Mouse (Mus musculus) granulocyte monocyte progenitor cell, adult 5-6 weeks (primary cell): Measurements from ENCODE around the gene Dip2b. TPM values are rescaled to one million over a fixed set of nuclear protein-coding genes. Genes with fewer than 3 reads are reported as not detected.
A peak's percentile ranks its signal among the peaks of the same experiment; 100 is the strongest.

Source experiments
- ATAC-seq: replicated peaks from 2 replicates; pipeline ENCODE4 v1.8.0; 2016; ENCODE audit warnings: mild to moderate bottlenecking, moderate TSS enrichment, inconsistent platforms; ENCODE audit not compliant: poor library complexity, severe bottlenecking
- total RNA-seq, 2 experiments: library from RNA; stranded (forward) in 1 of 2; stranded (reverse) in 1 of 2; fragments of 200-712, 200-1000 nt in 1 of 2; fragments of >200 nt in 1 of 2; fragmentation: Nextera tagmentation in 1 of 2; gene quantifications; 2 replicates each; pipeline ENCODE4 v1.2.3; 2014 to 2017

Gene Dip2b
- total RNA-seq, 2 experiments from 2014 or later = 11.0 to 13.3 TPM

GRCm38 (mm10) chr15:100049496-100050087, 11.1 kb downstream of the Dip2b start:
- ATAC-seq = no peak

DNA sequence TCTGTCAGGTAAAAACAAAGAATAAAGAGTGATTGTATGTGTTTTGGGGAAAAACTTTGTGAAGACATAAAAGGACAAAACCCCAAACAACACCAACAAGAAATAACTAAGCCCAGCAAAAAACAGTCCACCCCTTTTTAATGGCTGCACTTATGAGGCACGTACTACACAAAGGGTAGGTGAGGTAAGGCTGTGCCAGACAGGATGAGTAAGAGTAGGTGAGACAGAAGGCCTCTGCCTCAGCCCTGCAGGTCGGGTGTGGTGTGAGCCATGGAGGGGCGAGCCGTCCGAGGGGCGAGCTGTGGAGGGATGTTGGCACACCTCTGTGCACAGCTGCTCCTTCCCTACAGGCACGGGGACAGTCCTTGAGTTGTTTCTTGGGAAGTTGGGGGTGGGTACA, 12.5 kb downstream of the Dip2b start:
- ATAC-seq = no peak

DNA sequence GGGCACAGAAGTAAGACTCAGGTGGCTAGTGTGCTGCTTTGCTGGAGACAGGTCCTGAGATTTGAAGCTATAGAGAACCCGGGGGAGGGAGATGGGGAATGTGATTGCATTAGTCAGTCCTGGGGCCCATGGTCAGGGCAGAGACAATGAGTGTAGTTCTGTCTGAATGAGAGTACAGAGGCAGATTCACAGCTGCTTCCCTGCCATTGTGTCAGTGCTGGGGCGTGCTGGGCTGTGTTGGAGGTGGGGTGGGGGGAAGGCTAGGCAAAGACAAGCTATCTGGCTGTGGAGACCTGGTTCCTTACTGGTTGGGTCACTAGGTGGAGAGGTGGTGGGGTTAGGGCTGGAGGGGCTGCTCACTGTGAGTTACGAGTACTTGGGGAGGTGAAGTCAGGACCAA, 14.3 kb downstream of the Dip2b start:
- ATAC-seq = no peak

DNA sequence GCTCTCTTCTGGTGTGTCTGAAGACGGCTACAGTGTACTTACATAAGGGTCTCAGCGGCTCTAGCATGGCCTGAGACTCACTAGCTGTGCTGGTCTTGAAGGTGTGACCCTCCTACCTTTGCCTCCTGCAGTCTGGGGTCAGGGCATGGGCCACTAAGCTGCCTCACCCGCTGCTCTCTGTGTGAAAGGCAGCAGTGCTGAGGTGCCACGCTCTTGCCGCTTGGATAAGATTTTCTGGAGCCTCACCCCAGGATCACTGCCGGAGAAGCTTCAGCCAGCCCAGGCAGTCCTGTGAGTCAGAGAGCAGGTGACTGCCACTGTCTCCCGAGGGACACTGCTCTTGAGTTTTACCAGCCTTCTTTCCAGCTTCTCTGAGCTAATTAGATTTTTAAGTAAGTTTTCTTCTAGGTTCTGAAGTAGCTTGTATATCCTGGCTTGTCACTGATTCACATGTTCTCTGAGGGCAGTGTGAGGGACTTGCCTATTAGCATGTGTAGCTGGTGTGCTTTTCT, 18.0 kb downstream of the Dip2b start:
- no peak for ATAC-seq

- ATAC-seq = no peak
These were observed 19.2 kb downstream of the Dip2b start for GRCm38 (mm10) chr15:100057698-100058097.

DNA sequence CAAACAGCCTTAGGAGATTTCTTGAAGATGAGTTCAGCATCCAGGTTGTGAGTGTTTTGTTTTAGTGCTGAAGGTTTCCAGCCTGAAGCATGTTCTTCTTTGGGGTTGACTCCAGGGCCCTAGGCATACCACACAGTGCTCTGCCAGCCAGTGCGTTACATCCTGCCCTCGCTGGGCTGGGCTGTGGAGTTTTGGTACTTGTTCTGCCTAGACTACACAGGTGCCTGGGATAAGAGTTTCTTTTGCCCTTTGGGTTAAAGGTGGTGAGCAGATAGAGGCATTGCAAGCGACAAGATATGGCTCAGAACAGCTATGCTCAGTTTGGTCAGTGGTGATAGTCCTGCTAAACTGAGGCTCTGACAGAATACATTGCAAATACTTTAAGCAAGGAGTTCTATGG, 19.7 kb downstream of the Dip2b start:
- ATAC-seq = no peak

DNA sequence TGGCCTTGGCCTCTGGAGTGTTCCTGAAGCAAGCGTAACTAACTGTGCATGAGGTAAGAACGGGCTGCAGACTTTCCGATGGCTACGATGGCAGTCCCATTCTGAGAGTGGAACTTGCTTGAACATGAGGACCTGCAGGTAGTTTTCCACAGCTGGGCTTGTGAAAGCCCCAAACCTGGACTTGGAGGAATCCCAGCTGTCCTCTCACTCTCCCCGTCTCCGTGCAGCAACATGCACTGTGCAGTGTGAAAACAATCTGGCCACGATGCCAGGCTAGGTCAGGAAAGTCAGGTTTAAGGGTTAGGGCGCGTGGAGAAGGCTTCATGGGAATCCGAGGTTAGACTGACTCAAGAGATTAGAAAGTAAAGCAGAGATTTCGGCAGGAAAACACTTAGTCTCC, 20.4 kb downstream of the Dip2b start:
- no peak for ATAC-seq

- ATAC-seq = no peak
These were observed 21.3 kb downstream of the Dip2b start for GRCm38 (mm10) chr15:100059626-100060311.

DNA sequence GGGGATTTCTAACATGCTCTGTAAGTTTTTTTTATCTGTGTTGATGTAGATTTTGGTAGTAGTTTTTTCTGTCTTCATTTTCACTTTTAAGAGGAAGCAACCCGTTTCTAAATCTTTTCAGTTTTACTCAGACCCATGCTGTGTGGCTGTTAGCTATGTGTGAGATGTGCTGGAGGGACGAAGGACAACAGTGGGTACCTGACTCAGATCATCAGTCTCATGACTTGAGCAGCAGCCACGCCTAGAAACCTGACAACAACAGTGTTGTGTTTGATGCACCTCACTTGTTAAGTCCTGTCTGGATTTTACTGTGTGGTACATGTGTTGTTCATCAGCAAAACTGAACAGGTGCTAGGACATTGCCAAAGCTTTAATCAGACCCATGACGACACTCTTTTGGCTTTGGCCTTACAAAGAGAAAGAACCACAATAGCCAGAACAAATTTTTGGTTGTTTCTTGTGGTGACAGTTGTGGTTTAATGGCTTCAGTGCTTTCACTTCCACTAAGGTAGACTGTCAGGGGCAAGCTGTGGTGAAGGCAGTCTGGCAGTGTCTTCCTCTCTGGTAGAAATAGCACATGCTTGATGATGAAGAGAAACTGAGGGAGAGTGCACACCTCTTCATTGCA, 22.2 kb downstream of the Dip2b start:
- ATAC-seq = peak; percentile 87

- no peak for ATAC-seq
These were observed 22.9 kb downstream of the Dip2b start for GRCm38 (mm10) chr15:100061377-100061776.

- ATAC-seq = no peak
These were observed 24.8 kb downstream of the Dip2b start for GRCm38 (mm10) chr15:100063229-100063773.

DNA sequence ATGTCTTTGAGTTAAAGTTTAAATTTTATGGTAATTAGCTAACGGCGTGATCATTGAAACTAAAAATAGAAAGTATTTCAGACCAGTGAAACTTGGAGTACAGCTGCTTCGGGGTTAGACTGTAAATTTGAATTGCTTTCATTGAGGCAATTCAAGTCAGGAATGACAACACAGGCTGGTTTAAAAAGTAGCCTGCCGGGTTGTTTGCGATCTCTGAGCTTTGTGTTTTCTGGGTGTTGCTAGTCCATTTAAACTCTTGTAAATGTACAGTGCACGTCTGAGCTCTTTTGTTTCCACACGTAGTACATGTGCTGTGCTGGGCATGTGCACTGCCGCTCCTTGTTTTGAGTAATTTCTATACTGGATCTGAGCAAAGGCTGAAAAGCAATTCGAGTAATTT, 28.2 kb downstream of the Dip2b start:
- no peak for ATAC-seq

- ATAC-seq = no peak
These were observed 30.6 kb downstream of the Dip2b start for GRCm38 (mm10) chr15:100069101-100069500.

GRCm38 (mm10) chr15:100070021-100070420, 31.6 kb downstream of the Dip2b start:
- no peak for ATAC-seq

DNA sequence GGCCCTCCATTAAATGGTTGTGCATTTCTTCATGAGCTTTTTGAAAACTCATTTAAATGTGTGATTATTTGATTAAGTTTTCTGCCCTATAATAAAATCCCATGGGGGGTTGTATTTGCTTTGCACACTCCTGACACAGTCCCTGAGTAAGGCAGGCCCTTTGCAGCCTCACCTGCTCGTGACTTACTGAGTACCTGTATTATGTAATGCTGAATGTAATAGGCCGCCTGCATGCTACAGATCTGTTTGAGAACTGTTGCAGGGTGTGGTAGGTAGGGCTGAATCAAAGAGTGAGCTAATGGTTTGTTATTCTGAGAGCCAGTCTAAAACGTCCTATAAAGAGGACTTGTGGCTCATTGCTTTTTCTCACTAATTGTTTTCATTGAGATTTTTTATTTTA, 33.4 kb downstream of the Dip2b start:
- no peak for ATAC-seq

GRCm38 (mm10) chr15:100073696-100074453, 35.4 kb downstream of the Dip2b start:
- no peak for ATAC-seq

DNA sequence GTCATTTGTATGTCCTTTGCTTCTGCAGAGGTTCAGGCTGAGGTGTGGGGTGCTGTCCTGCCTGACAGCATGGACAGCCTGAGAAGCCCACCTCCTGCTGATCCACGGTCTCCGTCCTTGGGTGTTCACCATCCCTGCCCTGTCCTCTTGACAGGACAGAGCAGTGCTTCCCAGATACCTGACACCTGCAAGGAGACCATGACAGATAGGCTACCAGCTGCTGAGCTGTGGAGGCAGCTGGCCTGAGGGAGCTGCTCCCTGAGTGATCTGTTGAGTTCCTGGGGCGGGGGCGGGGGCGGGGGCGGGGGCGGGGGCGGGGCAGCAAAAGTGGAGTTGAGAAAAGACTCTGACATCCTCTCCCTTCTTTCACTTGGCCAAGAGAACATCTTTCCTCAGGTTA, 36.3 kb downstream of the Dip2b start:
- no peak for ATAC-seq

- no peak for ATAC-seq
These were observed 37.9 kb downstream of the Dip2b start for GRCm38 (mm10) chr15:100076362-100076761.

GRCm38 (mm10) chr15:100080833-100081477, 42.5 kb downstream of the Dip2b start:
- ATAC-seq = peak; percentile 65

DNA sequence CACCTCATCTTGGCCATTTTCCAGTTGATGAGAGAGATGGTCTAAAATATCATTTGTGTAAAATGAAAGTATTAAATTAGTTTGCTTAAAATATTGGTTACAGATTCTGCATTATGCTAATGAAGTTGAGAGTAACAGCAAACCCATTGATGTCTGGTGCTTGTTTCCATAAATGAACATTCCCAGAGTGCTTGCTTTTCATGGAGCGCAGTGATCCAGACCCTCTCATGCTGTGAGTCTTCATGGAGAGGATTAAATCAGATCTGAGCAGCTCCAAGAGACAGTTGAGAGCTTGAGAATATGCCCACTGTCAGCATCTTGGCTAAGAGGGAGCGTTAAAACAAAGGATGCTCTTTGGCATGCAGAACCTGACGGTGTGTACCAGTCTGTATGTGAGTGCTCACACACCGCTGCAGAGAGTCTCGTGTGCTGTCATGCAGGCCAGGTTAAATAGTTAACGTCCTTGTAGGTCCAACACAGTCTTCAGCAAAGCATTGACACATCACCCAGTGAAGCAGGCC, 43.1 kb downstream of the Dip2b start:
- ATAC-seq = no peak
